Mouse (Mus musculus) midbrain, embryonic 14.5 days (tissue): ENCODE measurements around the gene Dcaf11. TPM values are rescaled to one million over a fixed set of nuclear protein-coding genes. Genes with fewer than 3 reads are reported as not detected.
A peak's percentile ranks its signal among the peaks of the same experiment; 100 is the strongest.

Source experiments
- ATAC-seq: fragments of 200-750 bp; cut with Nextera tagmentation; 2 replicates; pipeline ENCODE4 v1.8.0; 2017; ENCODE audit warnings: moderate number of reproducible peaks, moderate library complexity; ENCODE audit not compliant: low FRiP score, low TSS enrichment
- DNase-seq: peaks from one replicate; pipeline ENCODE4 v3.0.0-alpha.2; 2015
- H3K27ac ChIP-seq: fragments of 300-500 bp; sonication (generic); replicated peaks from 2 replicates; pipeline ENCODE4 v1.5.1; 2014; ENCODE audit warnings: mild to moderate bottlenecking, low read depth, low read length, moderate library complexity
- H3K27me3 ChIP-seq: fragments of 300-500 bp; sonication (generic); 2 replicates; pipeline ENCODE4 v1.6.1; 2014; ENCODE audit warnings: low read length, control low read depth, mixed read lengths; ENCODE audit not compliant: control insufficient read depth, insufficient read depth
- H3K36me3 ChIP-seq: fragments of 300-500 bp; sonication (generic); 2 replicates; pipeline ENCODE4 v1.6.1; 2014; ENCODE audit warnings: low read length, control low read depth; ENCODE audit not compliant: control insufficient read depth, insufficient read depth
- H3K4me1 ChIP-seq: fragments of 300-500 bp; sonication (generic); 2 replicates; pipeline ENCODE4 v1.6.1; 2014; ENCODE audit warnings: mild to moderate bottlenecking, antibody characterized with exemption, low read length, control low read depth; ENCODE audit not compliant: control insufficient read depth, insufficient read depth
- H3K4me2 ChIP-seq: fragments of 300-500 bp; sonication (generic); 2 replicates; pipeline ENCODE4 v1.6.1; 2014; ENCODE audit warnings: mild to moderate bottlenecking, low read length, moderate library complexity
- H3K4me3 ChIP-seq: fragments of 300-500 bp; sonication (generic); replicated peaks from 2 replicates; pipeline ENCODE4 v1.5.1; 2014; ENCODE audit warnings: low read depth, low read length
- H3K9ac ChIP-seq: fragments of 300-500 bp; sonication (generic); replicated peaks from 2 replicates; pipeline ENCODE4 v1.6.1; 2014; ENCODE audit warnings: mild to moderate bottlenecking, low read length, moderate library complexity
- H3K9me3 ChIP-seq: fragments of 300-500 bp; sonication (generic); 2 replicates; pipeline ENCODE4 v1.6.1; 2016; ENCODE audit warnings: low read length, control low read depth, mixed read lengths; ENCODE audit not compliant: control insufficient read depth
- WGBS: fragments of 180-500 bp; shearing (Covaris S2); extraction: QIAGEN DNeasy Blood & Tissue Kit; methylation state at CpG from one replicate; pipeline ENCODE4 v1.1.7; 2014; 5-methylcytosine and 5-hydroxymethylcytosine counted together
- polyA plus RNA-seq: library from polyadenylated mRNA; unstranded; fragments of >200 nt; fragmentation: Nextera tagmentation; extraction: Ambion mirVana; gene quantifications from 2 replicates; pipeline ENCODE4 v1.2.1, GENCODE M21; 2014

Dcaf11 gene
- polyA plus RNA-seq, 1 experiment from 2014 or later, result 133 TPM

- H3K27ac ChIP-seq, result no peak overlapping the region
- no peaks in the 10 kb centered on the region for H3K9me3 ChIP-seq
- peaks cover 18% of the 10 kb centered on the region for H3K4me1 ChIP-seq
- ATAC-seq (no peak), DNase-seq (no peak)
- no peak overlapping the region for H3K9ac ChIP-seq
- H3K4me2 ChIP-seq, result no peak overlapping the region
- peaks cover 38% of the 10 kb centered on the region for H3K36me3 ChIP-seq
- H3K4me3 ChIP-seq, result no peak overlapping the region
- H3K27me3 ChIP-seq, result no peaks in the 10 kb centered on the region
- WGBS, result 76% methylated on average over 9 of the region's 9 CpGs
Measured at GRCm38 (mm10) chr14:55544334-55544733, 15.5 kb upstream of the Dcaf11 start.

- no peak for ATAC-seq
- Histone ChIP-seq H3K27ac (no peak overlapping the region), H3K9ac (no peak overlapping the region), H3K27me3 (no peaks in the 10 kb centered on the region), H3K9me3 (no peaks in the 10 kb centered on the region), H3K4me3 (no peak overlapping the region), H3K4me2 (no peak overlapping the region), H3K36me3 (peaks cover 30% of the 10 kb centered on the region), H3K4me1 (no peaks in the 10 kb centered on the region)
- 89% methylated on average over 6 of the region's 6 CpGs for WGBS
- DNase-seq, result no peak
Measured at GRCm38 (mm10) chr14:55550191-55550590, 9.6 kb upstream of the Dcaf11 start.

- H3K9ac ChIP-seq, result no peak overlapping the region
- no peak for ATAC-seq
- H3K36me3 ChIP-seq, result peaks cover 24% of the 10 kb centered on the region
- no peaks in the 10 kb centered on the region for H3K27me3 ChIP-seq
- no peak for DNase-seq
- no peaks in the 10 kb centered on the region for H3K4me1 ChIP-seq
- H3K27ac ChIP-seq, result no peak overlapping the region
- H3K4me2 ChIP-seq, result no peak overlapping the region
- WGBS, result 69% methylated on average over 5 of the region's 5 CpGs
- H3K9me3 ChIP-seq, result no peaks in the 10 kb centered on the region
- no peak overlapping the region for H3K4me3 ChIP-seq
Measured at GRCm38 (mm10) chr14:55551347-55551746, 8.5 kb upstream of the Dcaf11 start.

GRCm38 (mm10) chr14:55551794-55552193 is 8.0 kb upstream of the Dcaf11 start:
- Histone ChIP-seq H3K36me3 (peaks cover 23% of the 10 kb centered on the region), H3K4me1 (no peaks in the 10 kb centered on the region), H3K4me2 (no peak overlapping the region), H3K27me3 (no peaks in the 10 kb centered on the region), H3K4me3 (no peak overlapping the region), H3K9ac (no peak overlapping the region), H3K27ac (no peak overlapping the region), H3K9me3 (no peaks in the 10 kb centered on the region)
- 96% methylated on average over 8 of the region's 8 CpGs for WGBS
- ATAC-seq (no peak), DNase-seq (no peak)

GRCm38 (mm10) chr14:55554635-55555034 is 5.2 kb upstream of the Dcaf11 start:
- Histone ChIP-seq H3K36me3 (peaks cover 2% of the 10 kb centered on the region; the same call in 1 of the 2 replicates), H3K4me1 (peaks cover 3% of the 10 kb centered on the region; the same call in 1 of the 2 replicates), H3K9ac (no peak overlapping the region), H3K27me3 (no peaks in the 10 kb centered on the region), H3K4me3 (no peak overlapping the region), H3K9me3 (no peaks in the 10 kb centered on the region), H3K4me2 (no peak overlapping the region), H3K27ac (no peak overlapping the region)
- DNase-seq (no peak), ATAC-seq (no peak)

GRCm38 (mm10) chr14:55555788-55556187 is 4.0 kb upstream of the Dcaf11 start:
- Histone ChIP-seq H3K4me1 (peaks cover 3% of the 10 kb centered on the region; the same call in 1 of the 2 replicates), H3K9me3 (no peaks in the 10 kb centered on the region), H3K27ac (no peak overlapping the region), H3K4me3 (no peak overlapping the region), H3K4me2 (no peak overlapping the region), H3K36me3 (no peaks in the 10 kb centered on the region), H3K9ac (no peak overlapping the region), H3K27me3 (no peaks in the 10 kb centered on the region)
- WGBS, result 75% methylated on average over 3 of the region's 3 CpGs
- DNase-seq (no peak), ATAC-seq (no peak)

- ATAC-seq (no peak), DNase-seq (peak; percentile 83)
- WGBS, result 29% methylated on average over 5 of the region's 5 CpGs
- H3K27ac ChIP-seq, result no peak overlapping the region
- H3K36me3 ChIP-seq, result no peaks in the 10 kb centered on the region
- H3K9ac ChIP-seq, result no peak overlapping the region
- H3K27me3 ChIP-seq, result no peaks in the 10 kb centered on the region
- H3K4me3 ChIP-seq, result no peak overlapping the region
- H3K4me1 ChIP-seq, result peaks cover 11% of the 10 kb centered on the region
- H3K9me3 ChIP-seq, result no peaks in the 10 kb centered on the region
- no peak overlapping the region for H3K4me2 ChIP-seq
Measured at GRCm38 (mm10) chr14:55557003-55557402, 2.8 kb upstream of the Dcaf11 start.

- ATAC-seq, result no peak
- Histone ChIP-seq H3K9ac (no peak overlapping the region), H3K4me3 (no peak overlapping the region), H3K4me2 (no peak overlapping the region), H3K27ac (no peak overlapping the region), H3K36me3 (no peaks in the 10 kb centered on the region), H3K27me3 (no peaks in the 10 kb centered on the region), H3K9me3 (no peaks in the 10 kb centered on the region), H3K4me1 (peaks cover 11% of the 10 kb centered on the region)
- WGBS, result 89% methylated on average over 3 of the region's 3 CpGs
- DNase-seq, result no peak
Measured at GRCm38 (mm10) chr14:55557587-55557986, 2.2 kb upstream of the Dcaf11 start.

- no peaks in the 10 kb centered on the region for H3K9me3 ChIP-seq
- H3K4me1 ChIP-seq, result peaks cover 11% of the 10 kb centered on the region
- H3K27ac ChIP-seq, result 0 out of 2 replicates have a peak overlapping the region, but pooled peaks have one; percentile 98
- WGBS, result 64% methylated on average over 6 of the region's 6 CpGs
- peaks cover 7% of the 10 kb centered on the region for H3K36me3 ChIP-seq
- peak overlapping the region; percentile 89 for H3K4me2 ChIP-seq
- no peak for ATAC-seq
- peak overlapping the region; percentile 75 for H3K9ac ChIP-seq
- no peaks in the 10 kb centered on the region for H3K27me3 ChIP-seq
- peak overlapping the region; percentile 67 for H3K4me3 ChIP-seq
- DNase-seq, result no peak
Measured at GRCm38 (mm10) chr14:55558740-55559448, 912 bp upstream of the Dcaf11 start.
